Mouse (Mus musculus) midbrain, embryonic 10.5 days (tissue): ENCODE measurements at regions not wholly inside any gene's neighbourhood (a gene's known extent, or its start where the extent isn't known, plus 50 kb on each side); places are given as distances from the start of the nearest gene placed in this dataset.

Experiments used
- DNase-seq: peaks from one replicate; pipeline ENCODE4 v3.0.0-alpha.2; 2017; ENCODE audit warnings: low spot score
- H3K27ac ChIP-seq: fragments of 300-500 bp; sonication (generic); replicated peaks from 2 replicates; pipeline ENCODE4 v1.5.1; 2016; ENCODE audit warnings: mild to moderate bottlenecking
- H3K27me3 ChIP-seq: fragments of 300-500 bp; sonication (generic); 2 replicates; pipeline ENCODE4 v1.6.1; 2016; ENCODE audit warnings: low read depth, mild to moderate bottlenecking; ENCODE audit not compliant: poor library complexity, severe bottlenecking
- H3K36me3 ChIP-seq: fragments of 300-500 bp; sonication (generic); 2 replicates; pipeline ENCODE4 v1.6.1; 2016; ENCODE audit warnings: mild to moderate bottlenecking, moderate library complexity
- H3K4me1 ChIP-seq: fragments of 300-500 bp; sonication (generic); 2 replicates; pipeline ENCODE4 v1.6.1; 2016
- H3K4me3 ChIP-seq: fragments of 300-500 bp; sonication (generic); 2 replicates; pipeline ENCODE4 v1.5.1; 2016; ENCODE audit warnings: mild to moderate bottlenecking, moderate library complexity
- H3K9me3 ChIP-seq: fragments of 300-500 bp; sonication (generic); replicated peaks from 2 replicates; pipeline ENCODE4 v1.6.1; 2016; ENCODE audit warnings: mild to moderate bottlenecking
- WGBS: fragments of 180-500 bp; shearing (Covaris S2); methylation state at CpG from one replicate; pipeline ENCODE4 v1.1.7; 2016; 5-methylcytosine and 5-hydroxymethylcytosine counted together

GRCm38 (mm10) chr15:59804394-59804793 lies 212.0 kb downstream of the 4933412E24Rik start:
- no peak for DNase-seq
- 85% methylated on average over 7 of the region's 7 CpGs for WGBS

DNA sequence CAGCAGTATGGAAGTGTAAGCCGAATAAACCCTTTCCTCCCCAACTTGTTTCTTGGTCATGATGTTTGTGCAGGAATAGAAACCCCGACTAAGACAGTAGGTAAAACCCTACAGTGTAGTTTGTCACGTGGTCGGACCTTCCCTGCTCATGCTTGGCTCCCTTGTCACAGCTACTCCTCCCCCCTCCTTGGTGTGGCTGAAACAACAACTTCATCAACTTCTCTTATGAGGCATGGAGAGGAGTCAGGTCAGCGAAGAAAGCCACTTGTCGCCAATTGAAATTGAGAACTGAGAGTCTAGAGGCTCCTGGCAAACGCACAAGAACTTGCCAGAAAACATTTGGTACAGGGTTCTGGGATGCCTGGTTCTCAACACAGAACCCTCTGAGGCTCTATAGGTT lies 214.1 kb downstream of the 4933412E24Rik start:
- H3K27ac ChIP-seq = no peak overlapping the region
- H3K4me3 ChIP-seq = no peak overlapping the region
- H3K4me1 ChIP-seq = no peaks in the 10 kb centered on the region
- no peaks in the 10 kb centered on the region for H3K9me3 ChIP-seq
- no peaks in the 10 kb centered on the region for H3K36me3 ChIP-seq
- 91% methylated on average over 7 of the region's 7 CpGs for WGBS
- no peaks in the 10 kb centered on the region for H3K27me3 ChIP-seq
- no peak for DNase-seq

More at GRCm38 (mm10) chr15:59804394-59804793, 212.0 kb downstream of the 4933412E24Rik start:
- Histone ChIP-seq H3K27me3 (no peaks in the 10 kb centered on the region), H3K4me1 (no peaks in the 10 kb centered on the region), H3K4me3 (no peak overlapping the region), H3K36me3 (no peaks in the 10 kb centered on the region), H3K27ac (no peak overlapping the region), H3K9me3 (no peaks in the 10 kb centered on the region)

DNA sequence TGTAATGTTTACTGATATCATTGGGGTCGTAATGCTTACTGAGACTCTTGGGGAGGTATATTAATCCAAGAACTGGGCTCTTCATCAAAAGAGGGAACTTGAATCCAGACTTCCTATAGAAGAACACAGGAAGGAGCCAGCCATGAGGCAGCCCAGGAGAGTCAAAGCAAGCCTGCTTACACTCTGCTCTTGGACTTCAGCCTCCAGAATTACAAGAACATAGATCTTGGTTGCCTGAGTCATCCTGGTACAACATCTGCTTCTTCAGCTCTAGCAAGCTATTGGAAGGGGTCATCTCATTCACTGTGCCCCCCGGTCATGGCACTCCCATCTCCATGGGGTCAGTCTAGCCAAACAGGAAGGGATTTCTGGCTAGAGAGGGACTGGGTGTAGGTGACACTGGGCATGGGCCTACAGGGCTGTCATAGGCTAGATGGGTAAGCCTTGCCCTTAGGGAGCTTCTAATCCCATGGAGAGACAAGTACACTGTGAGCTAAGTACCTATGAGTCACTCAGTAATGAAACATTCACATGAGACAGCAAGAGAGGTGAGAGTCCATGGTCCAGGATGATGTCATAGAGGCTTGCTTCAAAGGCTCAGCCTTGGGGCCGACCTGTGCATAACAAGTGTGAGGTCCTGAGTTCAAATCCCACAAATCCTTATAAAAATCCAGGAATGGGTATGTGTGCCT lies 217.1 kb downstream of the 4933412E24Rik start:
- no peaks in the 10 kb centered on the region for H3K36me3 ChIP-seq
- H3K4me3 ChIP-seq = no peak overlapping the region
- H3K27ac ChIP-seq = no peak overlapping the region
- H3K4me1 ChIP-seq = no peaks in the 10 kb centered on the region
- no peaks in the 10 kb centered on the region for H3K27me3 ChIP-seq
- DNase-seq = no peak
- H3K9me3 ChIP-seq = no peaks in the 10 kb centered on the region
- 89% methylated on average over 3 of the region's 3 CpGs for WGBS

DNA sequence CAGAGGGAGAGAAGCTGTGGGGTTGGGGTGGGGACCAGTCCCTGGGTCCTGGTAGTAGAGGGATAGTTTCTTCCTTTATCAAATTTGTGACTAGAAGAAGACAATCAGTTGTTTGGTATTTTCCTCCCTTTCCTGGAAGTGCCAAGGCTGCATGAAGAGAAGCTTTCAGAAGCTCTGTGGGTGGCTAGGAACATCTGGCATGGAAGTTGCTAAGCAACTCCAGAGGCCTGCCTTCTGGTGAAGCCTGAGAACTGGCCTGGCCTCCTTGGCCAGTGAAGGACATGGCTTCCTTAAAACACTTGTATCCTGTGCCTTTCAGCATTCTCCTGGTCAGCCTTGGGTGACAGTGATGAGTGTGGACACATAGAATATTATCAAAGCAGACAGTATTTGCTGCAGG lies 217.9 kb downstream of the 4933412E24Rik start:
- Histone ChIP-seq H3K27me3 (no peaks in the 10 kb centered on the region), H3K4me1 (no peaks in the 10 kb centered on the region), H3K27ac (no peak overlapping the region), H3K9me3 (no peaks in the 10 kb centered on the region), H3K36me3 (no peaks in the 10 kb centered on the region), H3K4me3 (no peak overlapping the region)
- no peak for DNase-seq

DNA sequence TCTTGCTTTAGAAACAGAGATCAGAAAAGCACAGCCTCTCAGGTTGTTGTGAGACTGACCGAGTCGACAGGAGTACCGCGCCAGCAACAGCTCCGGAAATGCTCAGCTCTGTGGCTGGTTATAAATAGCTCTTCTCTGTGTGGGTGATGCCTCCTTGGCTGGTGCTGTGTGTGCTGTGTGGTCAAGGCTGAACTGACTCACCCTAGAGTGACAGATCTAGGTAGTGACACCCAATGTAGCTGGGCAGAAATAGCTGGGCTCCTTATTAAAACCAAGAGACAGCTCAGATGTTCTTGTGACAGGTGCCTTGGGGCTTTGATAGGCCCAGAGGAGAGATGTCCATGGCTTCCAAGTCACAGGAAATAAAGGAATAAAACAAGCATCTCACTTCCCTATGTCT lies 220.7 kb downstream of the 4933412E24Rik start:
- 96% methylated on average over 5 of the region's 5 CpGs for whole genome bisulfite sequencing
- Histone ChIP-seq H3K27me3 (no peaks in the 10 kb centered on the region), H3K9me3 (no peaks in the 10 kb centered on the region), H3K36me3 (no peaks in the 10 kb centered on the region), H3K27ac (no peak overlapping the region), H3K4me3 (no peak overlapping the region), H3K4me1 (no peaks in the 10 kb centered on the region)
- no peak for DNase-seq

DNA sequence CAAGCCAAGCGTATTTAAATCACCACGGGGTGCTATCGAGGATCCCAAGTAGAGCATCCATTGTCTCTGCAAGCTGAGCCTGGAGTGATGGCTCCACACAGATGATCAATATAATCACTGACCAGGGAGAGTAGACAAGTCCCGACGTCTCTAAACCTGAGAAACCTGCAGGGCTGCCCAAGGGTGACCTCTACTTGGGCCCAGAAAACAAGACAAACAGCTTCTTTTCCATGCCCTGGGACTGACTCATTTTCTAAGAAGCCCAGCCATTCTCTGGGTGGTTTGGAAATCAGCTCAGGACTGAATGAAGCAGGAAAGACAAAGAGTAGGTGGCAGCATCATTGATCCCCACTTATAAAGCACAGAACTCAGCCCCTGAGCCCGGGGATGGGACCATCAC lies 221.5 kb downstream of the 4933412E24Rik start:
- Histone ChIP-seq H3K36me3 (no peaks in the 10 kb centered on the region), H3K27me3 (no peaks in the 10 kb centered on the region), H3K9me3 (no peaks in the 10 kb centered on the region), H3K4me3 (no peak overlapping the region), H3K27ac (no peak overlapping the region), H3K4me1 (no peaks in the 10 kb centered on the region)
- WGBS = 85% methylated on average over 6 of the region's 6 CpGs
- no peak for DNase-seq

- H3K27me3 ChIP-seq = no peaks in the 10 kb centered on the region
- H3K27ac ChIP-seq = no peak overlapping the region
- 89% methylated on average over 4 of the region's 4 CpGs for WGBS
- H3K4me1 ChIP-seq = peaks cover 23% of the 10 kb centered on the region
- no peak overlapping the region for H3K4me3 ChIP-seq
- H3K36me3 ChIP-seq = no peaks in the 10 kb centered on the region
- no peaks in the 10 kb centered on the region for H3K9me3 ChIP-seq
- no peak for DNase-seq
These were observed 229.5 kb downstream of the 4933412E24Rik start for GRCm38 (mm10) chr15:59786706-59787425.

DNA sequence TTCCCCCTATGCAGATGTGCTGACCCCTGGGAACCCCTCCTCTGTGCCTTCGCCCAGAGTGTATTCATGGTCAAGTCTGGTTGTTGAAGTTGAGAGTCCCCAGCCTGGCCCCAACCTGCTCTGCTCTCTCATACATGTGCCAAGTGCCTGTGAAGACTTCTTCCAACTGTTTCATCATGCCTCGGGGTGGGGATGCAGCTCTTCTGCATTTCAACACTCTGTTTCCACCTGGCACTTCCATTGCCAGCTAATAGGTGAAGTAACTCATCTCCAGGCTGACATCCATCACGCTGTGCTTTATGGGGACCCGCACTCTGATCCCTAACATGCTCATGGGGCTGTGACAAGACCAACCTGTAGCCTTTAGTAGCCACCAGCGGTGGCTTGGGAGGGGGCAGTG lies 230.4 kb downstream of the 4933412E24Rik start:
- H3K27ac ChIP-seq = no peak overlapping the region
- peaks cover 23% of the 10 kb centered on the region for H3K4me1 ChIP-seq
- no peak overlapping the region for H3K4me3 ChIP-seq
- no peak for DNase-seq
- 91% methylated on average over 5 of the region's 5 CpGs for WGBS
- H3K9me3 ChIP-seq = no peaks in the 10 kb centered on the region
- H3K36me3 ChIP-seq = no peaks in the 10 kb centered on the region
- no peaks in the 10 kb centered on the region for H3K27me3 ChIP-seq

DNA sequence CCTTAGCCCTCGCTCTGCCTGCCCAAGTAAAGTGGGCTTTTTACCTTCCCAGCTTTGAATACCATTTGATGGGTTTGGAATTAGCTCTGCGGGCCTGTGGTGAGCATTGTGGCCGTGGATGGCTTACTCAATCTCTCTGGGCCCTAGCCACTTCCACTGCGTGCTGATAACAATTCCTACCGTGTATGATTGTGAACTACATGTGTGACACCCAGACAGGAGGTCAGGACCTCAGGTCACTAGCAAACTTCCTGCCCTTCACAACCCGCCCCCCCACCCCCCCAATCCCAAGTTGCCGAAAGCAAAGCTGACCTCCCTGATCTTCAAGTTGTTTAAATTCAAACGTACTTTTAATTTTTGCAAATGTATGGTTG lies 231.9 kb downstream of the 4933412E24Rik start:
- Histone ChIP-seq H3K27ac (no peak overlapping the region), H3K4me1 (peaks cover 23% of the 10 kb centered on the region), H3K4me3 (no peak overlapping the region), H3K27me3 (no peaks in the 10 kb centered on the region), H3K9me3 (no peaks in the 10 kb centered on the region), H3K36me3 (no peaks in the 10 kb centered on the region)
- WGBS = 49% methylated on average over 8 of the region's 8 CpGs
- DNase-seq = peak; percentile 13

- Histone ChIP-seq H3K4me3 (peak overlapping the region; percentile 37), H3K9me3 (no peaks in the 10 kb centered on the region), H3K27ac (peak overlapping the region; percentile 56), H3K4me1 (peaks cover 23% of the 10 kb centered on the region), H3K36me3 (no peaks in the 10 kb centered on the region), H3K27me3 (no peaks in the 10 kb centered on the region)
- DNase-seq = peak; percentile 36
- 12% methylated on average over 22 of the region's 22 CpGs for WGBS
These were observed 232.4 kb downstream of the 4933412E24Rik start for GRCm38 (mm10) chr15:59783782-59784555.

DNA sequence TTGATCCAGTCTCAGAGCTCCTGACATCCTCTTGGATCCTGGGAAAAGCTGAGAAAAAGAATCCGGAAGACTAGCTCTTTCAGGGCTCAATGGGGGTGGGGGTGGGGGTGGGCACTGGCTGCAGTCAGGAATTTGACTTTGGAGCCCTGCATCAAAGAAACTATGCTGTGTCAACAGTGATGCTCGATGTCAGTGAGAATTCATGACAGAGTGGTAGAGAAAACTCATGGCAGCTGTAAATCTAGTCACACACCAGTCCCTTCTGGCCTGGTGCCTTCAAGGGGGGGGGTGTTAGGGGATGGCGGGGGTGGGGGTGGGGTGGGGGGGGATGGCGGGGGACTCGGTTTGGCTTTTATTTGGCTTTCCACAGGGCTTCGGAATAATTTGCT lies 233.0 kb downstream of the 4933412E24Rik start:
- Histone ChIP-seq H3K4me3 (peak overlapping the region; percentile 37), H3K36me3 (no peaks in the 10 kb centered on the region), H3K27me3 (no peaks in the 10 kb centered on the region), H3K4me1 (peaks cover 23% of the 10 kb centered on the region), H3K27ac (peak overlapping the region; percentile 56; the same call in 1 of the 2 replicates), H3K9me3 (no peaks in the 10 kb centered on the region)
- 2% methylated on average over 6 of the region's 6 CpGs for WGBS
- DNase-seq = peak; percentile 23

DNA sequence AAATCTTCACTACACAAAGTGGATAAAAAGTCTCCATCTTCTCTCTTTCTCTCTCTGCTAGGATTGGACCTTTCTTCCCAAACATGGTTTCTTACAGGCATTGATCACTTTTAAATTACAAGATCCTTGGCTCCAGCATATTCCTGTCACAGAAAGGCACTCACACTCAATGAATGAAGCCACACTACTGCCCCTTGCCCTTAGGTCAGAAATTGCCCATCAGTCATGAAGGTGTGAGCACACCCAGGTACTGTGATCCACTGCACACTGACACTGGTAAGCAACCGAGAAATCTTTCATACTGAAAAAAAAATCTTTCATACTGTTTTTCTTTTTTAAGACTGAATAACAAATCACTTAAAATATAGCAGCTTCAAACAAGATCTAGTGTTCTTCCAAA lies 235.9 kb downstream of the 4933412E24Rik start:
- no peaks in the 10 kb centered on the region for H3K36me3 ChIP-seq
- no peak for DNase-seq
- peaks cover 23% of the 10 kb centered on the region for H3K4me1 ChIP-seq
- H3K27me3 ChIP-seq = no peaks in the 10 kb centered on the region
- H3K9me3 ChIP-seq = no peaks in the 10 kb centered on the region
- H3K27ac ChIP-seq = no peak overlapping the region
- WGBS = 82% methylated on average over 1 of the region's 1 CpGs
- H3K4me3 ChIP-seq = no peak overlapping the region
